Mouse (Mus musculus): ENCODE results near the gene CK137956. TPM values are rescaled to one million over a fixed set of nuclear protein-coding genes. Genes with fewer than 3 reads are reported as not detected.
A peak's percentile ranks its signal among the peaks of the same experiment; 100 is the strongest.

The CK137956 gene
- polyA plus RNA-seq, 1 experiment, result 0.80 TPM

DNA sequence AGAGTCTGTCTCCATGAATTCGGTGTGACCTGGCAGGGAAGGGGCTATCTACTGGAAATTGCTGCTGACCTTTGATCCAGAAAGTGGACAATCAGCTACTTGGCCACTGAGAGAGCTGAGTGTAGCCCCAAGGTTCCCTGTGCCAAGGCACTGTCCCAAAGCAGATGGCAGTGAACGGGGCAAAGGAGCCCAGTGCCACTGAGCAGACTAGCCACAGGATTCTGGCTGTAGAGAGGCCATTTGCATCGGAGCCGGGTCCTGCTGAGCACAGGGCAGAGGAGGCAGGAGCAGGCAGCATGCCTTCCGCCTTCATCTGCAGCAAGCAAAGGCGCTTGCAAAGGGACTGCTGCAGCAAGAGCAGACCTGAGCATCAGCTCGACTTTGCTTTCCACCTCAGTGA lies 1.6 kb downstream of the CK137956 start:
- H3K27ac ChIP-seq (ENCODE audit: insufficient read depth, low read length), result no peak overlapping the region
- peaks cover 10% of the 10 kb centered on the region for H3K4me1 ChIP-seq (ENCODE audit: control insufficient read depth, insufficient read depth, low read length)
- no peak overlapping the region for H3K4me3 ChIP-seq (replicated peaks; ENCODE audit: insufficient read depth, low read depth, low read length)
- peak; percentile 87 to 92 for DNase-seq
- 4% methylated on average over 7 of the region's 7 CpGs for whole genome bisulfite sequencing
- no peak for TF ChIP-seq POLR2A (IDR thresholded peaks at IDR 0.05; ENCODE audit: borderline replicate concordance, insufficient read depth, low read length)
- TF ChIP-seq CTCF (IDR thresholded peaks at IDR 0.05; ENCODE audit: borderline replicate concordance, insufficient read depth, low read depth, low read length), result no peak
- no peaks in the 10 kb centered on the region for H3K27me3 ChIP-seq (ENCODE audit: control insufficient read depth, insufficient read depth, low read length)

DNA sequence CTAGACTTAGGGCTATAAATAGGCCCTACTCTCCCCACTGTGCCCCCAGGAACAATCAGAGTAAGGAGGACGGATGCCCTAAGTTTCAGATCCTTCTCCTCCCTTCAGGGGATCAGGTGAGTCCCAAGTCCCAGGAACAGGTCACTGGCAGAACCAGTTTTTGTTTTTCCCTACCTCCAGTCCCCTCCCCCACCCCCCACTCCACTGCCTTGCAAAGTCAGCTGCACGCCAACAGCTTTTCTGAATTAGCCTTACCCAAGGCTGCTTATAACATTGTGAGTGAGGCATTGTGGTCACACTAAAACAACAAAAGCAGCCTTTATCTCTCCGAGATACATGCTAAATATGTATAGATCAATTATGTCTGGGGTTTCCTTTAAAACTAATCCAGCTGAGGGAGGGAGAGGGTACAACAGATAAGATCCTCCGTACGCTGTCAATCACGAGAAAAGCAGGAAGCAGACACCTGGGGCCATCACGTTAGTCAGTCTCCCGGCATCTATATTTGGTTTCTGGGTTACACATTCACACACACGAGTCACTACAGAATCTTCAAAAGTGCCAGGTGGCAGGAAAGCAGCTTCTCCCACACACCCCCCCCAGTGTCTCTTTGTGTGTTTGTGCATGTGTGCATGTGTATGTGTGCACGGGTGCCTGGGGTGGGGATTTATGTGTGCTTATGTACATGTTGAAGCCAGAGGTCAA lies 17.6 kb downstream of the CK137956 start:
- Histone ChIP-seq H3K4me3 (replicated peaks; ENCODE audit: insufficient read depth, low read depth, low read length) (no peak overlapping the region), H3K4me1 (ENCODE audit: control insufficient read depth, insufficient read depth, low read length) (peaks cover under 1% of the 10 kb centered on the region; the same call in 1 of the 2 replicates), H3K27me3 (ENCODE audit: control insufficient read depth, insufficient read depth, low read length) (no peaks in the 10 kb centered on the region), H3K27ac (ENCODE audit: insufficient read depth, low read length) (no peak overlapping the region)
- WGBS, result 77% methylated on average over 10 of the region's 10 CpGs
- DNase-seq, result no peak
- TF ChIP-seq POLR2A (IDR thresholded peaks at IDR 0.05; ENCODE audit: borderline replicate concordance, insufficient read depth, low read length), result no peak
- no peak for TF ChIP-seq CTCF (IDR thresholded peaks at IDR 0.05; ENCODE audit: borderline replicate concordance, insufficient read depth, low read depth, low read length)

DNA sequence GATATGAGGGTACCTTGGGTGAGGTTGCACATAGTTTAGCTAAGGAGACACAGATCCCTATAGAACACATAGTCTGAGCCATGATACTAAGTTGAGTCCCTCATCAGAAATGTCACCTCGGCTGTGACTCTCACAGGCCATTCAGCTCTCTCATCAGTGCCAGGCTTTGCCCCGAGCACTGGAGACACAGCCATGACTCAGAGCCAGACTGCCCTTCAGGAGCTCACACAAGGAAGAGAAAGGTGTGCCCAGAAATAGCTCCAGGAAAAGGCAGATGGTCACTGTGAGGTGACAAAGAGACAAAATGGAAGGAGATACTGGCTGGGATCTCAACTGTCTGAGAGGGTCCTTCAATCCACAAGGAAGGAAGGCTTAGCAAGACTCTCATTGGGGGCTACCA lies 23.1 kb downstream of the CK137956 start:
- TF ChIP-seq CTCF (IDR thresholded peaks at IDR 0.05; ENCODE audit: borderline replicate concordance, insufficient read depth, low read depth, low read length) (no peak), POLR2A (IDR thresholded peaks at IDR 0.05; ENCODE audit: borderline replicate concordance, insufficient read depth, low read length) (no peak)
- Histone ChIP-seq H3K27ac (ENCODE audit: insufficient read depth, low read length) (no peak overlapping the region), H3K4me3 (replicated peaks; ENCODE audit: insufficient read depth, low read depth, low read length) (no peak overlapping the region), H3K27me3 (ENCODE audit: control insufficient read depth, insufficient read depth, low read length) (no peaks in the 10 kb centered on the region), H3K4me1 (ENCODE audit: control insufficient read depth, insufficient read depth, low read length) (peaks cover 11% of the 10 kb centered on the region)
- WGBS, result 9% methylated on average over 2 of the region's 2 CpGs
- DNase-seq, result peak; percentile 72 to 90

DNA sequence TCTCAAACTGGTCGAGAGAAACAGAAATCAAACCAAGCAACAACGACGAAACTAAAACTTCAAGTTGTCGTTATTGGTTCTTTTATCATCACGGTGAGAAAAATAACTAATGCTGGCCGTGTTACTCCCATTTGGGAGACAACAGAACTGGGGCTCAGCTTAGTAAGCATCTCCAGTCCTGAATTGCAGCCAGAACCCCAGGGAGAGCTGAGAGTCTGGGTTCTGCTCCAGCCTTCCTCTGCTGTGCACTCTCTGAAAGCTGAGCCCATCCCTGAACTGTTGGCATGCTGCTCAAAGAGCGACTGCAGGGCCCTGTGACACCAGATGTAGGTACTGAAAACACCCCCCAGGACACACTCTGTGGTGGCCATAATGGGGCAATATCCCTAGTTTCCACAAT lies 33.3 kb downstream of the CK137956 start:
- H3K27me3 ChIP-seq (ENCODE audit: control insufficient read depth, insufficient read depth, low read length), result no peaks in the 10 kb centered on the region
- no peaks in the 10 kb centered on the region for H3K4me1 ChIP-seq (ENCODE audit: control insufficient read depth, insufficient read depth, low read length)
- no peak overlapping the region for H3K4me3 ChIP-seq (replicated peaks; ENCODE audit: insufficient read depth, low read depth, low read length)
- TF ChIP-seq POLR2A (IDR thresholded peaks at IDR 0.05; ENCODE audit: borderline replicate concordance, insufficient read depth, low read length), result no peak
- TF ChIP-seq CTCF (IDR thresholded peaks at IDR 0.05; ENCODE audit: borderline replicate concordance, insufficient read depth, low read depth, low read length), result no peak
- WGBS, result 56% methylated on average over 7 of the region's 7 CpGs
- no peak overlapping the region for H3K27ac ChIP-seq (ENCODE audit: insufficient read depth, low read length)
- peak; percentile 30 to 40 for DNase-seq

DNA sequence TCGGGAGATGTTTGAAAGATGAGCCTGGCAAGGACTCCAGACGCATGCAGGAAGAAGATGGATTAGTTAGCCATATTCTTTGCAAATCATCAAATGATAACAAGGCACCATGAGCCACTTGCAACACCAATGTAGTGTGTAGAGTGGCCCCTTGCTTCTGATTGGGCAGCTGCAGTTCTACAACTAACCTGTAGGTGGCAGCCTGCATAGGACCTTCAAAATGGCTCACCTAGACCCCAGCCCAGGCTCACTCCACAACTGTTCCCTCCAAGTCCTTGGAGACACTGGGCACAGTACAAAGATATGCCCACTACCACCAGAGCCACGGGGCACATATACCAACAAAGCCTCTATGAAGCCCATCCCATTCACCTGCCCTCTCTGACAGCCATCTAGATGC lies 35.4 kb downstream of the CK137956 start:
- Histone ChIP-seq H3K4me3 (replicated peaks; ENCODE audit: insufficient read depth, low read depth, low read length) (no peak overlapping the region), H3K27ac (ENCODE audit: insufficient read depth, low read length) (no peak overlapping the region), H3K27me3 (ENCODE audit: control insufficient read depth, insufficient read depth, low read length) (no peaks in the 10 kb centered on the region), H3K4me1 (ENCODE audit: control insufficient read depth, insufficient read depth, low read length) (no peaks in the 10 kb centered on the region)
- WGBS, result 60% methylated on average over 3 of the region's 3 CpGs
- peak; percentile 33 to 59 for DNase-seq
- TF ChIP-seq POLR2A (IDR thresholded peaks at IDR 0.05; ENCODE audit: borderline replicate concordance, insufficient read depth, low read length), result no peak
- peak; percentile 80 for TF ChIP-seq CTCF (IDR thresholded peaks at IDR 0.05; ENCODE audit: borderline replicate concordance, insufficient read depth, low read depth, low read length)

DNA sequence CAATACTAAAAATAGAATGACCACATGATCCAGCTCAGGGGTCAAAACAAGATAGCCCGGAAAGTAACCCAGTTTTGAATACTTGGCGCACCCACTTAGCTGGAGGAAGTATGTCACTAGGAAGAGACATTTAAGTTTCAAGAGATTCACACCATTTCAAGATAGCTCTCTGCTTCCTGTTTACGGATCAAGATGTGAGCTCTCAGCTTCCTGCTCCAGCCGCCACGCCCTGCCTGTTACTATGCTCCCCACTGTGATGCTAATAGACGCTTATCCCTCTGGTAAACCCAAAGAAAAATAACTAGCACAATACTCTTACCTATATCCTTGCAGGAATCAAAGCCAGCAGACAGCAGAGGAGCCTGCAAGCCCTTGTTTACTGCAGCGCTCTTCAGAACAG lies 57.2 kb downstream of the CK137956 start:
- no peaks in the 10 kb centered on the region for H3K4me1 ChIP-seq (ENCODE audit: control insufficient read depth, insufficient read depth, low read length)
- no peak overlapping the region for H3K27ac ChIP-seq (ENCODE audit: insufficient read depth, low read length)
- TF ChIP-seq POLR2A (IDR thresholded peaks at IDR 0.05; ENCODE audit: borderline replicate concordance, insufficient read depth, low read length) (no peak), CTCF (IDR thresholded peaks at IDR 0.05; ENCODE audit: borderline replicate concordance, insufficient read depth, low read depth, low read length) (no peak)
- DNase-seq, result no peak
- 92% methylated on average over 7 of the region's 7 CpGs for WGBS
- no peak overlapping the region for H3K4me3 ChIP-seq (replicated peaks; ENCODE audit: insufficient read depth, low read depth, low read length)
- H3K27me3 ChIP-seq (ENCODE audit: control insufficient read depth, insufficient read depth, low read length), result no peaks in the 10 kb centered on the region

DNA sequence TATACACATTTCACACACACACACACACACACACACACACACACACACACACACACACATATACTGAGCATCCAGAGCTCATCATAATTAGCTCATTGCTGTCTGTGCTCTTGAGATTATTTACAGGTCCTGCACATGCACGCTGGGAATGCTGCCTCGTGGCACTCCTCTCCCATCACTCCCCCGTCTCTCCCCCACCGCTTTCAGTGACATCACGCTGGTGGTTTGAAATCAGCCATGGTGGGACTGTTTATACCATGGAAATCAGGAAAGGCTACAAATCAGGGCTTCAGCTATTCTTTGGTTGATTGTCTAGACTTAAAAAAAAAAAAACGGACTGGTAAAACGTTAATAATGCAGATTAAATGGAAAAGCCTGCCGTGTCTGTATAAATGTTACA lies 63.6 kb downstream of the CK137956 start:
- Histone ChIP-seq H3K4me1 (ENCODE audit: control insufficient read depth, insufficient read depth, low read length) (no peaks in the 10 kb centered on the region), H3K27ac (ENCODE audit: insufficient read depth, low read length) (no peak overlapping the region), H3K27me3 (ENCODE audit: control insufficient read depth, insufficient read depth, low read length) (no peaks in the 10 kb centered on the region), H3K4me3 (replicated peaks; ENCODE audit: insufficient read depth, low read depth, low read length) (no peak overlapping the region)
- 35% methylated on average over 8 of the region's 8 CpGs for WGBS
- DNase-seq, result no peak
- no peak for TF ChIP-seq CTCF (IDR thresholded peaks at IDR 0.05; ENCODE audit: borderline replicate concordance, insufficient read depth, low read depth, low read length)
- no peak for TF ChIP-seq POLR2A (IDR thresholded peaks at IDR 0.05; ENCODE audit: borderline replicate concordance, insufficient read depth, low read length)

DNA sequence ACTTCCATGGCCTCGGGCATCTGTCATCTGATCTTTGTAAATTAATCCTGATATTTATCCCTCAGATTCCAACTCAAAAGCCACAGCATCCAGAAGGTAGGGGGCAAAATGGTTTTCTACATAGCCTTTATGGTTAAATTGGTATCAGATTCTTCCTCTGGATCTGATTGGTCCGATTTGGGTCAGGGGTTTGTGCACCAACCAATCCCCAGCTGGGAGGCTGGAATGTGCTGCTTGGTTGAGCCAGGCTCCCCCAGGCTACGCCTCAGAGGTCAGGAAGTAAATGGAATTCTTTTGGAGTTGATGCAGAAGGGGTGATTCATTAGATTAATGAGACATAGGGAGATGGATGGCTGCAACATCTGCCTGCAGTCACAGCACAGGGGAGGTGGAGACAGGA lies 66.8 kb downstream of the CK137956 start:
- H3K4me3 ChIP-seq (replicated peaks; ENCODE audit: insufficient read depth, low read depth, low read length), result no peak overlapping the region
- no peak for DNase-seq
- no peak overlapping the region for H3K27ac ChIP-seq (ENCODE audit: insufficient read depth, low read length)
- TF ChIP-seq POLR2A (IDR thresholded peaks at IDR 0.05; ENCODE audit: borderline replicate concordance, insufficient read depth, low read length) (no peak), CTCF (IDR thresholded peaks at IDR 0.05; ENCODE audit: borderline replicate concordance, insufficient read depth, low read depth, low read length) (no peak)
- no peaks in the 10 kb centered on the region for H3K27me3 ChIP-seq (ENCODE audit: control insufficient read depth, insufficient read depth, low read length)
- 81% methylated on average over 3 of the region's 3 CpGs for WGBS
- no peaks in the 10 kb centered on the region for H3K4me1 ChIP-seq (ENCODE audit: control insufficient read depth, insufficient read depth, low read length)
